ENCODE assay signal across 8 mouse cellular contexts in genomic region chr10:88379013-88379885, GRCm38 (mm10). TPM values are rescaled to one million over a fixed set of nuclear protein-coding genes. Genes with fewer than 3 reads are reported as not detected.
DNase-seq lines count a peak whose midpoint lies in the region; ATAC-seq and TF ChIP-seq lines count a peak whose summit lies in the region.

Gene Dram1 (minus strand): TSS chr10:88379080.
Gene Gnptab (plus strand): TSS chr10:88379132.

- H3K4me1 ChIP-seq in MEL (ENCODE audit: control insufficient read depth in 1 of 2, insufficient read depth in 2 of 2, low read length in 2 of 2) = peaks cover 5 to 28% of the 10 kb centered on the region in 2 experiments
- peaks cover 19% of the 10 kb centered on the region for H3K4me1 ChIP-seq in hindbrain, embryonic 10.5 days (replicated peaks)
- H3K4me1 ChIP-seq in lung, embryonic 16.5 days (replicated peaks; ENCODE audit: control insufficient read depth, insufficient read depth, low read length) = peaks cover 22% of the 10 kb centered on the region
- peaks cover 12% of the 10 kb centered on the region for H3K4me1 ChIP-seq in thymus, adult 2 months (replicated peaks; ENCODE audit: control insufficient read depth, insufficient read depth, low read length)

- no peak; a peak in 1 of 4 replicates for TF ChIP-seq EP300 in MEL (IDR thresholded peaks at IDR 0.05; ENCODE audit: low read depth in 1 of 2, low read length in 2 of 2)

- H3K9me3 ChIP-seq in MEL (replicated peaks; ENCODE audit: insufficient read depth, low read length) = no peaks in the 10 kb centered on the region
- H3K9me3 ChIP-seq in hindbrain, embryonic 10.5 days = no peaks in the 10 kb centered on the region
- no peaks in the 10 kb centered on the region for H3K9me3 ChIP-seq in lung, embryonic 16.5 days (ENCODE audit: control insufficient read depth, low read length)

- peak within 1 kb of the TSS; percentile 81 for H3K27ac ChIP-seq in MEL (ENCODE audit: control insufficient read depth, low read depth, low read length)
- peak within 1 kb of the TSS; percentile 91 for H3K27ac ChIP-seq in hindbrain, embryonic 10.5 days
- H3K27ac ChIP-seq in lung, embryonic 16.5 days (ENCODE audit: low read length) = peak within 1 kb of the TSS; percentile 75
- H3K27ac ChIP-seq in thymus, adult 2 months (ENCODE audit: control insufficient read depth, insufficient read depth, low read length) = no peak within 1 kb of the TSS

- ATAC-seq in frontal cortex, adult (ENCODE audit: low TSS enrichment) = peak; percentile 74
- peak; percentile 87 for ATAC-seq in lung, embryonic 16.5 days (ENCODE audit: low read depth)

- peak within 1 kb of the TSS; percentile 90 for H3K9ac ChIP-seq in MEL (ENCODE audit: control insufficient read depth, low read depth, low read length, poor library complexity, severe bottlenecking)
- peak within 1 kb of the TSS; percentile 77 for H3K9ac ChIP-seq in lung, embryonic 16.5 days (ENCODE audit: low read length)

- peak; percentile 66 to 93 (median 86); a peak in 5 of 6 replicates for TF ChIP-seq CTCF in MEL (IDR thresholded peaks at IDR 0.05 in 2 of 3, conservative IDR thresholded peaks at IDR 0.05 in 1 of 3; ENCODE audit: control insufficient read depth in 1 of 3, insufficient read depth in 1 of 3, low read depth in 2 of 3, low read length in 3 of 3, poor library complexity in 1 of 3, severe bottlenecking in 1 of 3)
- TF ChIP-seq CTCF in thymus, adult 2 months (IDR thresholded peaks at IDR 0.05; ENCODE audit: borderline replicate concordance, control insufficient read depth, extremely low read depth, insufficient read depth, low read length, poor library complexity) = peak; percentile 99

- DNase-seq in MEL (ENCODE audit: low read depth, low spot score) = peak; percentile 87
- peak; percentile 91 for DNase-seq in cerebellum, adult 8-10 months
- DNase-seq in hindbrain, embryonic 10.5 days (ENCODE audit: low spot score) = peak; percentile 83
- peak; percentile 82 for DNase-seq in layer of hippocampus, adult 9-11 months
- DNase-seq in ovary, adult 18-20 months (ENCODE audit: low spot score) = peak; percentile 75
- peak; percentile 92 for DNase-seq in thymus, adult 2 months

- TF ChIP-seq RAD21 in MEL (IDR thresholded peaks at IDR 0.05; ENCODE audit: low read depth, low read length) = peak; percentile 76

- H3K27me3 ChIP-seq in MEL (ENCODE audit: control insufficient read depth in 1 of 2, insufficient read depth in 2 of 2, low read length in 2 of 2) = no peaks in the 10 kb centered on the region
- no peaks in the 10 kb centered on the region for H3K27me3 ChIP-seq in hindbrain, embryonic 10.5 days (ENCODE audit: insufficient read depth, poor library complexity, severe bottlenecking)
- no peaks in the 10 kb centered on the region for H3K27me3 ChIP-seq in lung, embryonic 16.5 days (ENCODE audit: control insufficient read depth, insufficient read depth, low read depth, low read length)
- no peaks in the 10 kb centered on the region for H3K27me3 ChIP-seq in thymus, adult 2 months (ENCODE audit: control insufficient read depth, insufficient read depth, low read length)

- TF ChIP-seq POLR2A in MEL (IDR thresholded peaks at IDR 0.05; ENCODE audit: control insufficient read depth in 1 of 2, insufficient read depth in 1 of 2, low read depth in 1 of 2, low read length in 2 of 2, poor library complexity in 1 of 2) = peak; percentile 57 to 83; a peak in 3 of 4 replicates
- TF ChIP-seq POLR2A in thymus, adult 2 months (IDR thresholded peaks at IDR 0.05; ENCODE audit: control insufficient read depth, extremely low read depth, insufficient read depth, low read length, poor library complexity) = 0 out of 2 replicates have a peak, but pooled peaks have one; percentile 46

- peaks cover 39% of the 10 kb centered on the region for H3K79me2 ChIP-seq in MEL (ENCODE audit: control insufficient read depth, insufficient read depth, low read length, poor library complexity)

- H3K4me3 ChIP-seq in MEL (ENCODE audit: control insufficient read depth in 1 of 2, insufficient read depth in 1 of 2, low read depth in 2 of 2, low read length in 2 of 2) = peak within 1 kb of the TSS; percentile 83 to 97
- H3K4me3 ChIP-seq in hindbrain, embryonic 10.5 days = peak within 1 kb of the TSS; percentile 87
- H3K4me3 ChIP-seq in lung, embryonic 16.5 days (ENCODE audit: low read length) = peak within 1 kb of the TSS; percentile 81
- peak within 1 kb of the TSS; percentile 84 for H3K4me3 ChIP-seq in thymus, adult 2 months (ENCODE audit: control insufficient read depth, insufficient read depth, low read length)

- peak within 1 kb of the TSS; percentile 79 for H3K4me2 ChIP-seq in lung, embryonic 16.5 days (ENCODE audit: low read depth, low read length)

- H3K36me3 ChIP-seq in MEL (ENCODE audit: control insufficient read depth in 1 of 2, insufficient read depth in 2 of 2, low read length in 2 of 2) = peaks cover 0 to 30% of the 10 kb centered on the region in 2 experiments; a peak in 2 of 4 replicates
- no peaks in the 10 kb centered on the region for H3K36me3 ChIP-seq in hindbrain, embryonic 10.5 days
- no peaks in the 10 kb centered on the region for H3K36me3 ChIP-seq in lung, embryonic 16.5 days (ENCODE audit: control insufficient read depth, insufficient read depth, low read length)
- no peaks in the 10 kb centered on the region for H3K36me3 ChIP-seq in thymus, adult 2 months (ENCODE audit: control insufficient read depth, insufficient read depth, low read length)

- WGBS in hindbrain, embryonic 10.5 days = under 1% methylated on average over 87 of the region's 87 CpGs
- WGBS in lung, embryonic 16.5 days = under 1% methylated on average over 80 of the region's 87 CpGs
- WGBS in thymus, adult 2 months = under 1% methylated on average over 87 of the region's 87 CpGs

TF ChIP-seq in MEL, 35 proteins besides CTCF, POLR2A, EP300 and RAD21 (continues in another document):
- TF ChIP-seq BHLHE40 (IDR thresholded peaks at IDR 0.05; ENCODE audit: borderline replicate concordance, low read depth, low read length) (no peak), CHD2 (IDR thresholded peaks at IDR 0.05; ENCODE audit: low read length) (no peak), MAX (IDR thresholded peaks at IDR 0.05; ENCODE audit: low read length) (peak; percentile 74), E2F4 (IDR thresholded peaks at IDR 0.05; ENCODE audit: borderline replicate concordance, low read depth, low read length) (no peak), MYC (IDR thresholded peaks at IDR 0.05; ENCODE audit: low read depth, low read length) (no peak), ETS1 (IDR thresholded peaks at IDR 0.05; ENCODE audit: low read depth, low read length) (no peak), ZMIZ1 (IDR thresholded peaks at IDR 0.05; ENCODE audit: low read depth, low read length) (0 out of 2 replicates have a peak, but pooled peaks have one; percentile 51), TBP (IDR thresholded peaks at IDR 0.05; ENCODE audit: low read depth, low read length) (no peak), ZNF384 (IDR thresholded peaks at IDR 0.05; ENCODE audit: low read depth, low read length) (no peak), MYB (IDR thresholded peaks at IDR 0.05; ENCODE audit: low read depth, low read length) (no peak), USF1 (IDR thresholded peaks at IDR 0.05; ENCODE audit: low read depth, low read length) (no peak), ZKSCAN1 (IDR thresholded peaks at IDR 0.05; ENCODE audit: low read depth, low read length) (no peak), KAT2A (conservative IDR thresholded peaks at IDR 0.05; ENCODE audit: low read depth, low read length) (no peak), MAFK (IDR thresholded peaks at IDR 0.05; ENCODE audit: borderline replicate concordance, low read depth, low read length) (no peak), ELF1 (IDR thresholded peaks at IDR 0.05; ENCODE audit: low read depth, low read length) (peak; percentile 64; the same call in 1 of the 2 replicates), RCOR1 (IDR thresholded peaks at IDR 0.05; ENCODE audit: low read depth, low read length) (no peak), MAZ (IDR thresholded peaks at IDR 0.05; ENCODE audit: low read depth, low read length) (peak; percentile 50; the same call in 1 of the 2 replicates), MEF2A (IDR thresholded peaks at IDR 0.05; ENCODE audit: extremely low read depth, insufficient replicate concordance, low read depth, low read length, poor library complexity, severe bottlenecking) (no peak), UBTF (IDR thresholded peaks at IDR 0.05; ENCODE audit: borderline replicate concordance, insufficient read depth, low read depth, low read length) (0 out of 2 replicates have a peak, but pooled peaks have one; percentile 56), CHD1 (IDR thresholded peaks at IDR 0.05; ENCODE audit: low read depth, low read length) (no peak), SMC3 (IDR thresholded peaks at IDR 0.05; ENCODE audit: low read depth, low read length) (peak; percentile 66), USF2 (IDR thresholded peaks at IDR 0.05; ENCODE audit: borderline replicate concordance in 1 of 2, insufficient read depth in 1 of 2, low read depth in 1 of 2, low read length in 2 of 2) (no peak), SIN3A (IDR thresholded peaks at IDR 0.05; ENCODE audit: low read length) (peak; percentile 53; the same call in 1 of the 2 replicates), GATA1 (IDR thresholded peaks at IDR 0.05; ENCODE audit: low read depth, low read length) (no peak), ZC3H11A (IDR thresholded peaks at IDR 0.05; ENCODE audit: low read depth, low read length) (peak; percentile 53), HCFC1 (IDR thresholded peaks at IDR 0.05; ENCODE audit: low read depth, low read length) (0 out of 2 replicates have a peak, but pooled peaks have one; percentile 53), NELFE (IDR thresholded peaks at IDR 0.05; ENCODE audit: low read depth, low read length) (peak; percentile 73)

RNA-seq across cellular contexts. Expression of gene Dram1, which starts in this region (rescaled TPM):
- not detected in 2 replicates for total RNA-seq in MEL (2012; rRNA removed)
- polyA plus RNA-seq in MEL (2012; ENCODE audit: insufficient read depth in 1 of 2, insufficient read length in 2 of 2, low read depth in 1 of 2, low replicate concordance in 2 of 2, missing spikeins in 1 of 2) = under 1 TPM in 1 of 2 experiments, not detected in 1; 0.17 TPM
- 0.16 and 0.35 TPM in 2 replicates for polyA plus RNA-seq in hindbrain, embryonic 10.5 days (2016; fragmentation: Nextera tagmentation; extraction: Ambion mirVana)
- 128 and 151 TPM in 2 replicates for polyA plus RNA-seq in lung, embryonic 16.5 days (2015; fragmentation: Nextera tagmentation; extraction: Ambion mirVana)
- 19.3 and 24.9 TPM in 2 replicates for polyA plus RNA-seq in thymus, adult 2 months (2012; rRNA removed)

RNA-seq across cellular contexts. Expression of gene Gnptab, which starts in this region (rescaled TPM):
- 14.2 and 15.1 TPM in 2 replicates for total RNA-seq in MEL (2012; rRNA removed)
- 10 to 100 TPM in 1 of 2 experiments, not detected in 1; 24.1 TPM for polyA plus RNA-seq in MEL (2012; ENCODE audit: insufficient read depth in 1 of 2, insufficient read length in 2 of 2, low read depth in 1 of 2, low replicate concordance in 2 of 2, missing spikeins in 1 of 2)
- 8.7 and 9.5 TPM in 2 replicates for polyA plus RNA-seq in hindbrain, embryonic 10.5 days (2016; fragmentation: Nextera tagmentation; extraction: Ambion mirVana)
- 16.8 and 18.1 TPM in 2 replicates for polyA plus RNA-seq in lung, embryonic 16.5 days (2015; fragmentation: Nextera tagmentation; extraction: Ambion mirVana)
- polyA plus RNA-seq in thymus, adult 2 months (2012; rRNA removed) = 14.3 and 16.0 TPM in 2 replicates

Comparison
In these comparisons a context has a peak if more than half of its experiments do, and no peak if none do; other contexts are left out.
1. RNA of gene Dram1 (polyA plus RNA-seq): 128 to 151 TPM in lung, embryonic 16.5 days and 19.3 to 24.9 TPM in thymus, adult 2 months; 0.16 to 0.35 TPM in hindbrain, embryonic 10.5 days and 0.17 TPM in MEL; every median in the first group is over 10 times any median in the second.
2. Peak in every context shown above with its lines, with median percentiles within 50 percentile points of each other: DNase-seq and H3K4me3 ChIP-seq.